Mouse (Mus musculus) myocyte (in vitro differentiated cells): ENCODE results near the gene Ivns1abp. TPM values are rescaled to one million over a fixed set of nuclear protein-coding genes. Genes with fewer than 3 reads are reported as not detected.
A peak's percentile ranks its signal among the peaks of the same experiment; 100 is the strongest.

Source experiments
- H3K27me3 ChIP-seq: one replicate; pipeline ENCODE4 v1.6.1; 2011; ENCODE audit not compliant: control insufficient read depth, insufficient read depth, insufficient read length
- H3K36me3 ChIP-seq: one replicate; pipeline ENCODE4 v1.6.1; 2011; ENCODE audit not compliant: control insufficient read depth, insufficient read depth
- H3K4me2 ChIP-seq: one replicate; pipeline ENCODE4 v1.6.1; 2011; ENCODE audit warnings: low read depth, control low read depth
- H3K4me3 ChIP-seq: one replicate; pipeline ENCODE4 v1.5.1; 2011; ENCODE audit warnings: mild to moderate bottlenecking, control low read depth, moderate library complexity
- H3K79me2 ChIP-seq: one replicate; pipeline ENCODE4 v1.6.1; 2011; ENCODE audit not compliant: control insufficient read depth, insufficient read depth
- H3ac ChIP-seq: one replicate; pipeline ENCODE4 v1.6.1; 2011; ENCODE audit not compliant: control insufficient read depth, insufficient read length
- CEBPB ChIP-seq: IDR thresholded peaks from 2 replicates; pipeline ENCODE4 v1.6.1; 2011; ENCODE audit warnings: mild to moderate bottlenecking, moderate library complexity; ENCODE audit not compliant: poor library complexity, insufficient read depth, severe bottlenecking
- E2F4 ChIP-seq: IDR thresholded peaks from one replicate; pipeline ENCODE4 v1.6.1; 2011; ENCODE audit warnings: mild to moderate bottlenecking, control low read depth, moderate library complexity; ENCODE audit not compliant: insufficient read depth
- MAX ChIP-seq: IDR thresholded peaks from one replicate; pipeline ENCODE4 v1.6.1; 2011; ENCODE audit warnings: low read depth, mild to moderate bottlenecking, control low read depth
- MYOD1 ChIP-seq, 3 experiments: IDR thresholded peaks; one replicate each; pipeline ENCODE4 v1.6.1; 2011; ENCODE audit warnings: control low read depth in 2 of 3, low read depth in 2 of 3, mild to moderate bottlenecking in 2 of 3, moderate library complexity in 1 of 3; ENCODE audit not compliant: insufficient read length in 2 of 3, control insufficient read depth in 1 of 3
- MYOG ChIP-seq, 3 experiments: IDR thresholded peaks; one replicate each; pipeline ENCODE4 v1.6.1; 2011; ENCODE audit warnings: control low read depth in 2 of 3, low read depth in 2 of 3, mild to moderate bottlenecking in 2 of 3; ENCODE audit not compliant: insufficient read length in 2 of 3, control insufficient read depth in 1 of 3, insufficient read depth in 1 of 3
- POLR2A ChIP-seq: IDR thresholded peaks from one replicate; pipeline ENCODE4 v1.6.1; 2011; ENCODE audit warnings: low read depth, mild to moderate bottlenecking, control low read depth, moderate library complexity; ENCODE audit not compliant: insufficient read length
- POLR2AphosphoS2 ChIP-seq: IDR thresholded peaks from one replicate; pipeline ENCODE4 v1.6.1; 2011; ENCODE audit warnings: low read depth, control low read depth; ENCODE audit not compliant: insufficient read length
- REST ChIP-seq: IDR thresholded peaks from one replicate; pipeline ENCODE4 v1.6.1; 2011; ENCODE audit warnings: mild to moderate bottlenecking, control low read depth, moderate library complexity; ENCODE audit not compliant: insufficient read depth, insufficient read length
- SRF ChIP-seq: IDR thresholded peaks from one replicate; pipeline ENCODE4 v1.6.1; 2011; ENCODE audit warnings: low read depth; ENCODE audit not compliant: control insufficient read depth, insufficient read length
- TCF12 ChIP-seq: IDR thresholded peaks from one replicate; pipeline ENCODE4 v1.6.1; 2011; ENCODE audit warnings: mild to moderate bottlenecking, control low read depth; ENCODE audit not compliant: poor library complexity, insufficient read depth, severe bottlenecking
- TCF3 ChIP-seq: IDR thresholded peaks from one replicate; pipeline ENCODE4 v1.6.1; 2011; ENCODE audit warnings: low read depth, control low read depth; ENCODE audit not compliant: insufficient read length
- USF1 ChIP-seq: IDR thresholded peaks from one replicate; pipeline ENCODE4 v1.6.1; 2011; ENCODE audit warnings: low read depth, mild to moderate bottlenecking, control low read depth, moderate library complexity
- polyA plus RNA-seq: library from polyadenylated mRNA; unstranded; fragments of >200 nt; fragmentation: generic; extraction: Trizol; gene quantifications from one replicate; pipeline ENCODE4 v1.2.1, GENCODE M21; 2012; ENCODE audit warnings: missing spikeins

The Ivns1abp gene
- polyA plus RNA-seq, 1 experiment = 95.1 TPM

DNA sequence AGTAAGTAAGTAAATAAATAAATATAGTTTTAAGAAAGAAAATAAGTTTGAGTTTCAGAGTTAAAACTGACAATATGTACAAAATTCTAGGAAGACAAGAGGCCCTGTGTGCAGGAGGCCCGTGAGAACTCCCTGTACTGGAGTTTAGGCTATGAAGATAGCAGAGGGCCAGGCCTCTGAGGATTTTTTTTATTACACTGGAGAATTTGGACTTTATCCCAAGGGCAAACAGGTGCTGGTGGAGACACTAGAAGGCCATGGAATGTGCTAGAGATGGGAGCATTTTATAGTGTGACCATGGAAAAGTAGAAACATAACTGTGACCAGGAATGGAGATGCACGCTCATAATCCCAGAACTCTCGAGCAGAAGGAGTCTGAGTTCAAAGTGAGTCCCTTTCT, 36.5 kb upstream of the Ivns1abp start:
- Histone ChIP-seq H3K4me3 (no peak overlapping the region), H3K27me3 (no peaks in the 10 kb centered on the region), H3K4me2 (no peak overlapping the region), H3K36me3 (no peaks in the 10 kb centered on the region), H3ac (no peak overlapping the region), H3K79me2 (no peaks in the 10 kb centered on the region)
- TF ChIP-seq MYOD1 (IDR thresholded peaks at IDR 0.05; ENCODE audit: control insufficient read depth in 1 of 3, insufficient read length in 2 of 3, low read depth in 2 of 3) (peak in 1 of 3 experiments; percentile 31), TCF12 (no peak)

GRCm38 (mm10) chr1:151308508-151308907, 35.8 kb upstream of the Ivns1abp start:
- H3ac ChIP-seq = no peak overlapping the region
- no peak overlapping the region for H3K4me3 ChIP-seq
- no peak for TF ChIP-seq USF1
- TF ChIP-seq MYOG (IDR thresholded peaks at IDR 0.05; ENCODE audit: control insufficient read depth in 1 of 3, insufficient read depth in 1 of 3, insufficient read length in 2 of 3, low read depth in 2 of 3) = no peak
- no peak for TF ChIP-seq TCF12
- TF ChIP-seq MAX = no peak
- TF ChIP-seq POLR2A = no peak
- no peak for TF ChIP-seq CEBPB
- no peak for TF ChIP-seq REST
- no peaks in the 10 kb centered on the region for H3K36me3 ChIP-seq
- no peaks in the 10 kb centered on the region for H3K27me3 ChIP-seq
- H3K79me2 ChIP-seq = no peaks in the 10 kb centered on the region
- H3K4me2 ChIP-seq = no peak overlapping the region

DNA sequence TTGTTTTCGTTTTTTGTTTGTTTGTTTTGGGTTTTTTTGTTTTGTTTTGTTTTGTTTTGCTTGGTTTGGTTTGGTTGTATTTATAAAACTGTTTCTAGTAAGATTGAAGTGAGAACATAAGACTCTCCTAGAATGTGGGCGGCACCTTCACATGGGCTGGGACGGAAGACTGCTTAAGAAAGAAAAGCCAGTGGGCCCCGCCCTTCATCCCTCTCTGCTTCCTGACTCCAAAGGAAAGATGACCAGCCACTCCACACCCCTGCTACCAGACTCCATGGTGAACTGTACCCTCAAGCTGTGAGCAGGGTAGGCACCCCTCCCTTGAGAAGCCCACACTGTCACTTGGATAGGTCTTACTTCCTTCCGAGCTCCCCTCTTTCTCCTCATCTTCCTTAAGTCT, 33.8 kb upstream of the Ivns1abp start:
- TF ChIP-seq TCF3 (no peak), REST (no peak), MAX (no peak), SRF (no peak), USF1 (no peak), MYOG (IDR thresholded peaks at IDR 0.05; ENCODE audit: control insufficient read depth in 1 of 3, insufficient read depth in 1 of 3, insufficient read length in 2 of 3, low read depth in 2 of 3) (no peak), POLR2A (no peak), CEBPB (no peak), POLR2AphosphoS2 (no peak), MYOD1 (IDR thresholded peaks at IDR 0.05; ENCODE audit: control insufficient read depth in 1 of 3, insufficient read length in 2 of 3, low read depth in 2 of 3) (no peak), E2F4 (no peak), TCF12 (no peak)
- H3K4me3 ChIP-seq = no peak overlapping the region
- no peaks in the 10 kb centered on the region for H3K27me3 ChIP-seq
- no peaks in the 10 kb centered on the region for H3K36me3 ChIP-seq
- H3K4me2 ChIP-seq = no peak overlapping the region
- no peak overlapping the region for H3ac ChIP-seq
- no peaks in the 10 kb centered on the region for H3K79me2 ChIP-seq

DNA sequence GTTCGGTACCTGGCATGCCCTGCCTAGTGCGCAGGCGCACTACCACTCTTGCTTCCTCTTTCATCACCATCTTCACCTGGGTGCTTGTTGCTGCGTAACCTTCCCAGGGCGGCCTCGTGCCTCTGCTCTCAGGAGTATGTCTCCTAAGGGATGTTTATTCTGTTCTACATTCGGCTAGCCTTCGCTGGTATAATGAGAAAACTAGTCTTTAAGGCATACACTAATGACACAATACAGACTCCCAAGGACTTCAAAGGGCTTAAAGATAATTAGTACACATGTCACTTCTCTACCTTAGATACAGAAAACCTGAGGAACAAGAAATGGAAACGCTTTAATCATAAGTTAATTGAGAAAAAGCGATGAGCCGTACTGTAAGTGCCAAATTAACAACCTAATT, 32.9 kb upstream of the Ivns1abp start:
- no peaks in the 10 kb centered on the region for H3K79me2 ChIP-seq
- no peaks in the 10 kb centered on the region for H3K36me3 ChIP-seq
- no peak overlapping the region for H3ac ChIP-seq
- no peak overlapping the region for H3K4me2 ChIP-seq
- no peaks in the 10 kb centered on the region for H3K27me3 ChIP-seq
- TF ChIP-seq MYOD1 (IDR thresholded peaks at IDR 0.05; ENCODE audit: control insufficient read depth in 1 of 3, insufficient read length in 2 of 3, low read depth in 2 of 3) = no peak
- TF ChIP-seq TCF3 = no peak
- no peak for TF ChIP-seq POLR2AphosphoS2
- TF ChIP-seq TCF12 = no peak
- no peak for TF ChIP-seq POLR2A
- no peak for TF ChIP-seq E2F4
- no peak for TF ChIP-seq CEBPB
- TF ChIP-seq USF1 = no peak
- TF ChIP-seq MAX = no peak
- TF ChIP-seq SRF = no peak
- no peak for TF ChIP-seq MYOG (IDR thresholded peaks at IDR 0.05; ENCODE audit: control insufficient read depth in 1 of 3, insufficient read depth in 1 of 3, insufficient read length in 2 of 3, low read depth in 2 of 3)
- TF ChIP-seq REST = no peak
- no peak overlapping the region for H3K4me3 ChIP-seq

GRCm38 (mm10) chr1:151319267-151319666, 25.0 kb upstream of the Ivns1abp start:
- H3K36me3 ChIP-seq = no peaks in the 10 kb centered on the region
- no peak for TF ChIP-seq MAX
- H3K4me2 ChIP-seq = no peak overlapping the region

More at GRCm38 (mm10) chr1:151319267-151319666, 25.0 kb upstream of the Ivns1abp start:
- Histone ChIP-seq H3K27me3 (no peaks in the 10 kb centered on the region), H3K4me3 (no peak overlapping the region), H3ac (no peak overlapping the region), H3K79me2 (no peaks in the 10 kb centered on the region)
